Mouse (Mus musculus) ES-Bruce4 (cell line): Measurements from ENCODE around the gene Rimkla. TPM values are rescaled to one million over a fixed set of nuclear protein-coding genes. Genes with fewer than 3 reads are reported as not detected.

Experiments used
- H3K27ac ChIP-seq: 2 replicates; pipeline ENCODE4 v1.5.1; 2012; ENCODE audit warnings: low read length, inconsistent platforms; ENCODE audit not compliant: insufficient read depth
- H3K27me3 ChIP-seq: 2 replicates; pipeline ENCODE4 v1.6.1; 2012; ENCODE audit warnings: mild to moderate bottlenecking, low read length, inconsistent platforms; ENCODE audit not compliant: control insufficient read depth, poor library complexity, insufficient read depth, severe bottlenecking
- H3K36me3 ChIP-seq: 2 replicates; pipeline ENCODE4 v1.6.1; 2012; ENCODE audit warnings: inconsistent platforms, mild to moderate bottlenecking, low read length, moderate library complexity; ENCODE audit not compliant: control insufficient read depth, poor library complexity, insufficient read depth, severe bottlenecking
- H3K4me1 ChIP-seq: one replicate; pipeline ENCODE4 v1.8.1; 2011; ENCODE audit warnings: low read length; ENCODE audit not compliant: control insufficient read depth, insufficient read depth
- H3K4me3 ChIP-seq: 2 replicates; pipeline ENCODE4 v1.5.1; 2011; ENCODE audit warnings: low read depth, mild to moderate bottlenecking, low read length
- H3K9ac ChIP-seq: 2 replicates; pipeline ENCODE4 v1.6.1; 2012; ENCODE audit warnings: low read depth, mild to moderate bottlenecking, inconsistent platforms; ENCODE audit not compliant: poor library complexity, severe bottlenecking
- H3K9me3 ChIP-seq: replicated peaks from 2 replicates; pipeline ENCODE4 v1.6.1; 2012; ENCODE audit warnings: mild to moderate bottlenecking, low read length, inconsistent platforms; ENCODE audit not compliant: control insufficient read depth, poor library complexity, insufficient read depth, severe bottlenecking
- CTCF ChIP-seq: IDR thresholded peaks from one replicate; pipeline ENCODE4 v1.8.1; 2011; ENCODE audit warnings: low read depth, low read length
- EP300 ChIP-seq: IDR thresholded peaks from 2 replicates; pipeline ENCODE4 v1.6.1; 2011; ENCODE audit warnings: low read depth, low read length; ENCODE audit not compliant: insufficient read depth
- POLR2A ChIP-seq: IDR thresholded peaks from one replicate; pipeline ENCODE4 v1.8.1; 2011; ENCODE audit warnings: low read length; ENCODE audit not compliant: insufficient read depth
- polyA plus RNA-seq: library from polyadenylated mRNA; stranded (reverse); fragments of >200 nt; gene quantifications from 2 replicates; pipeline ENCODE4 v1.2.4, GENCODE M21; 2011; ENCODE audit warnings: low read depth; ENCODE audit not compliant: missing spikeins, insufficient read depth, insufficient read length

Gene Rimkla
- polyA plus RNA-seq, 1 experiment: 5.5 TPM

GRCm38 (mm10) chr4:119535103-119535502 lies 42.7 kb upstream of the Rimkla start:
- TF ChIP-seq POLR2A (no peak), EP300 (no peak), CTCF (no peak)
- no peaks in the 10 kb centered on the region for H3K27me3 ChIP-seq

GRCm38 (mm10) chr4:119531813-119532212 lies 39.4 kb upstream of the Rimkla start:
- no peaks in the 10 kb centered on the region for H3K36me3 ChIP-seq
- H3K9ac ChIP-seq: no peak overlapping the region
- no peak overlapping the region for H3K4me3 ChIP-seq
- no peaks in the 10 kb centered on the region for H3K4me1 ChIP-seq
- no peak overlapping the region for H3K27ac ChIP-seq
- TF ChIP-seq EP300 (no peak), POLR2A (no peak), CTCF (no peak)
- H3K27me3 ChIP-seq: no peaks in the 10 kb centered on the region
- no peaks in the 10 kb centered on the region for H3K9me3 ChIP-seq

More at GRCm38 (mm10) chr4:119535103-119535502, 42.7 kb upstream of the Rimkla start:
- Histone ChIP-seq H3K9ac (no peak overlapping the region), H3K36me3 (no peaks in the 10 kb centered on the region), H3K4me3 (no peak overlapping the region), H3K4me1 (no peaks in the 10 kb centered on the region), H3K27ac (no peak overlapping the region), H3K9me3 (no peaks in the 10 kb centered on the region)

GRCm38 (mm10) chr4:119526329-119526845 lies 34.0 kb upstream of the Rimkla start:
- Histone ChIP-seq H3K4me1 (no peaks in the 10 kb centered on the region), H3K4me3 (no peak overlapping the region), H3K9ac (no peak overlapping the region), H3K36me3 (no peaks in the 10 kb centered on the region), H3K27ac (no peak overlapping the region), H3K27me3 (no peaks in the 10 kb centered on the region; the same call in 1 of the 2 replicates), H3K9me3 (no peaks in the 10 kb centered on the region)
- no peak for TF ChIP-seq POLR2A
- no peak for TF ChIP-seq EP300
- TF ChIP-seq CTCF: no peak

- Histone ChIP-seq H3K9ac (no peak overlapping the region), H3K36me3 (no peaks in the 10 kb centered on the region), H3K4me3 (no peak overlapping the region), H3K27ac (no peak overlapping the region), H3K27me3 (no peaks in the 10 kb centered on the region; the same call in 1 of the 2 replicates), H3K9me3 (no peaks in the 10 kb centered on the region), H3K4me1 (no peaks in the 10 kb centered on the region)
- TF ChIP-seq CTCF: no peak
- TF ChIP-seq EP300: no peak
- no peak for TF ChIP-seq POLR2A
These were observed 32.0 kb upstream of the Rimkla start for GRCm38 (mm10) chr4:119524466-119524865.

- no peaks in the 10 kb centered on the region for H3K4me1 ChIP-seq
- no peak overlapping the region for H3K9ac ChIP-seq
- TF ChIP-seq EP300 (no peak), CTCF (no peak), POLR2A (no peak)
- H3K4me3 ChIP-seq: no peak overlapping the region
- H3K9me3 ChIP-seq: no peaks in the 10 kb centered on the region
- no peak overlapping the region for H3K27ac ChIP-seq
- no peaks in the 10 kb centered on the region; the same call in 1 of the 2 replicates for H3K27me3 ChIP-seq
- H3K36me3 ChIP-seq: no peaks in the 10 kb centered on the region
These were observed 31.6 kb upstream of the Rimkla start for GRCm38 (mm10) chr4:119524010-119524409.

GRCm38 (mm10) chr4:119523575-119523974 lies 31.1 kb upstream of the Rimkla start:
- Histone ChIP-seq H3K27me3 (no peaks in the 10 kb centered on the region; the same call in 1 of the 2 replicates), H3K36me3 (no peaks in the 10 kb centered on the region), H3K9me3 (no peaks in the 10 kb centered on the region), H3K9ac (no peak overlapping the region), H3K4me1 (no peaks in the 10 kb centered on the region), H3K4me3 (no peak overlapping the region), H3K27ac (no peak overlapping the region)
- no peak for TF ChIP-seq EP300
- no peak for TF ChIP-seq POLR2A
- no peak for TF ChIP-seq CTCF
